Mouse (Mus musculus): ENCODE data around the gene Gm10382. TPM values are rescaled to one million over a fixed set of nuclear protein-coding genes. Genes with fewer than 3 reads are reported as not detected.

The Gm10382 gene
- polyA plus RNA-seq, 1 experiment from 2014 or later, result 0.67 TPM

GRCm38 (mm10) chr5:125354885-125355492 is 34.1 kb upstream of the Gm10382 start:
- Histone ChIP-seq H3K4me2 (no peak overlapping the region), H3K36me3 (no peaks in the 10 kb centered on the region), H3K4me1 (0 out of 2 replicates have a peak, but pooled peaks cover 3% of the 10 kb centered on the region), H3K9ac (no peak overlapping the region), H3K9me3 (no peaks in the 10 kb centered on the region), H3K27me3 (replicated peaks) (no peaks in the 10 kb centered on the region), H3K4me3 (replicated peaks) (no peak overlapping the region), H3K27ac (no peak overlapping the region)
- ATAC-seq (ENCODE audit: insufficient read depth, low FRiP score, low read depth), result no peak
- WGBS, result 47% methylated on average over 7 of the region's 7 CpGs

- H3K27me3 ChIP-seq (replicated peaks), result no peaks in the 10 kb centered on the region
- H3K4me1 ChIP-seq, result 0 out of 2 replicates have a peak, but pooled peaks cover 3% of the 10 kb centered on the region
- H3K9ac ChIP-seq, result no peak overlapping the region
- no peaks in the 10 kb centered on the region for H3K9me3 ChIP-seq
- 34% methylated on average over 7 of the region's 7 CpGs for WGBS
- H3K27ac ChIP-seq, result no peak overlapping the region
- ATAC-seq (ENCODE audit: insufficient read depth, low FRiP score, low read depth), result no peak
- H3K4me3 ChIP-seq (replicated peaks), result no peak overlapping the region
- H3K4me2 ChIP-seq, result no peak overlapping the region
- H3K36me3 ChIP-seq, result no peaks in the 10 kb centered on the region
Measured at GRCm38 (mm10) chr5:125355650-125356049, 33.5 kb upstream of the Gm10382 start.

- ATAC-seq (ENCODE audit: insufficient read depth, low FRiP score, low read depth), result no peak
- H3K27ac ChIP-seq, result no peak overlapping the region
- H3K27me3 ChIP-seq (replicated peaks), result no peaks in the 10 kb centered on the region
- no peak overlapping the region for H3K9ac ChIP-seq
- H3K36me3 ChIP-seq, result no peaks in the 10 kb centered on the region
- H3K4me3 ChIP-seq (replicated peaks), result no peak overlapping the region
- 68% methylated on average over 12 of the region's 12 CpGs for WGBS
- H3K4me2 ChIP-seq, result peak overlapping the region; percentile 11; the same call in 1 of the 2 replicates
- 0 out of 2 replicates have a peak, but pooled peaks cover 3% of the 10 kb centered on the region for H3K4me1 ChIP-seq
- H3K9me3 ChIP-seq, result no peaks in the 10 kb centered on the region
Measured at GRCm38 (mm10) chr5:125357543-125358269, 31.4 kb upstream of the Gm10382 start.

- no peak overlapping the region for H3K27ac ChIP-seq
- WGBS, result 65% methylated on average over 5 of the region's 5 CpGs
- H3K27me3 ChIP-seq (replicated peaks), result no peaks in the 10 kb centered on the region
- no peaks in the 10 kb centered on the region for H3K36me3 ChIP-seq
- no peak for ATAC-seq (ENCODE audit: insufficient read depth, low FRiP score, low read depth)
- no peaks in the 10 kb centered on the region for H3K9me3 ChIP-seq
- peak overlapping the region; percentile 11; the same call in 1 of the 2 replicates for H3K4me2 ChIP-seq
- 0 out of 2 replicates have a peak, but pooled peaks cover 3% of the 10 kb centered on the region for H3K4me1 ChIP-seq
- H3K4me3 ChIP-seq (replicated peaks), result no peak overlapping the region
- no peak overlapping the region for H3K9ac ChIP-seq
Measured at GRCm38 (mm10) chr5:125358270-125358608, 30.9 kb upstream of the Gm10382 start.

- Histone ChIP-seq H3K9me3 (no peaks in the 10 kb centered on the region), H3K27me3 (replicated peaks) (no peaks in the 10 kb centered on the region), H3K4me2 (no peak overlapping the region), H3K4me1 (no peaks in the 10 kb centered on the region), H3K4me3 (replicated peaks) (no peak overlapping the region), H3K27ac (no peak overlapping the region), H3K36me3 (no peaks in the 10 kb centered on the region), H3K9ac (no peak overlapping the region)
- 69% methylated on average over 9 of the region's 9 CpGs for WGBS
- no peak for ATAC-seq (ENCODE audit: insufficient read depth, low FRiP score, low read depth)
Measured at GRCm38 (mm10) chr5:125360566-125360965, 28.6 kb upstream of the Gm10382 start.

GRCm38 (mm10) chr5:125360981-125361510 is 28.1 kb upstream of the Gm10382 start:
- Histone ChIP-seq H3K4me3 (replicated peaks) (no peak overlapping the region), H3K4me2 (no peak overlapping the region), H3K36me3 (no peaks in the 10 kb centered on the region), H3K4me1 (no peaks in the 10 kb centered on the region), H3K27me3 (replicated peaks) (no peaks in the 10 kb centered on the region), H3K9me3 (no peaks in the 10 kb centered on the region), H3K9ac (no peak overlapping the region), H3K27ac (no peak overlapping the region)
- ATAC-seq (ENCODE audit: insufficient read depth, low FRiP score, low read depth), result no peak
- 76% methylated on average over 16 of the region's 16 CpGs for WGBS

- H3K4me3 ChIP-seq (replicated peaks), result no peak overlapping the region
- H3K4me2 ChIP-seq, result no peak overlapping the region
- no peak overlapping the region for H3K27ac ChIP-seq
- no peak for ATAC-seq (ENCODE audit: insufficient read depth, low FRiP score, low read depth)
- WGBS, result 58% methylated on average over 7 of the region's 7 CpGs
- no peaks in the 10 kb centered on the region for H3K27me3 ChIP-seq (replicated peaks)
- H3K9ac ChIP-seq, result no peak overlapping the region
- no peaks in the 10 kb centered on the region for H3K36me3 ChIP-seq
- no peaks in the 10 kb centered on the region for H3K4me1 ChIP-seq
- no peaks in the 10 kb centered on the region for H3K9me3 ChIP-seq
Measured at GRCm38 (mm10) chr5:125363894-125364293, 25.2 kb upstream of the Gm10382 start.

GRCm38 (mm10) chr5:125364851-125365429 is 24.2 kb upstream of the Gm10382 start:
- H3K9me3 ChIP-seq, result no peaks in the 10 kb centered on the region
- no peaks in the 10 kb centered on the region for H3K36me3 ChIP-seq
- H3K9ac ChIP-seq, result no peak overlapping the region
- no peak overlapping the region for H3K27ac ChIP-seq
- H3K4me1 ChIP-seq, result no peaks in the 10 kb centered on the region
- H3K4me2 ChIP-seq, result no peak overlapping the region
- no peaks in the 10 kb centered on the region for H3K27me3 ChIP-seq (replicated peaks)
- H3K4me3 ChIP-seq (replicated peaks), result no peak overlapping the region
- ATAC-seq (ENCODE audit: insufficient read depth, low FRiP score, low read depth), result no peak
- 67% methylated on average over 4 of the region's 4 CpGs for WGBS

GRCm38 (mm10) chr5:125368156-125368555 is 21.0 kb upstream of the Gm10382 start:
- WGBS, result 73% methylated on average over 5 of the region's 5 CpGs
- Histone ChIP-seq H3K9ac (no peak overlapping the region), H3K27me3 (replicated peaks) (no peaks in the 10 kb centered on the region), H3K4me2 (no peak overlapping the region), H3K4me3 (replicated peaks) (no peak overlapping the region), H3K27ac (no peak overlapping the region), H3K36me3 (no peaks in the 10 kb centered on the region), H3K9me3 (no peaks in the 10 kb centered on the region), H3K4me1 (no peaks in the 10 kb centered on the region)
- no peak for ATAC-seq (ENCODE audit: insufficient read depth, low FRiP score, low read depth)

- no peak overlapping the region for H3K9ac ChIP-seq
- no peaks in the 10 kb centered on the region for H3K4me1 ChIP-seq
- no peak overlapping the region for H3K4me2 ChIP-seq
- no peak overlapping the region for H3K27ac ChIP-seq
- no peaks in the 10 kb centered on the region for H3K9me3 ChIP-seq
- no peaks in the 10 kb centered on the region for H3K36me3 ChIP-seq
- 1% methylated on average over 4 of the region's 4 CpGs for WGBS
- 0 out of 2 replicates have a peak, but pooled peaks have one; percentile 6 for ATAC-seq (ENCODE audit: insufficient read depth, low FRiP score, low read depth)
- H3K27me3 ChIP-seq (replicated peaks), result no peaks in the 10 kb centered on the region
- H3K4me3 ChIP-seq (replicated peaks), result no peak overlapping the region
Measured at GRCm38 (mm10) chr5:125368568-125368967, 20.6 kb upstream of the Gm10382 start.

- H3K27me3 ChIP-seq (replicated peaks), result no peaks in the 10 kb centered on the region
- no peaks in the 10 kb centered on the region for H3K9me3 ChIP-seq
- no peak for ATAC-seq (ENCODE audit: insufficient read depth, low FRiP score, low read depth)
- no peak overlapping the region for H3K4me2 ChIP-seq
- no peaks in the 10 kb centered on the region for H3K4me1 ChIP-seq
- H3K27ac ChIP-seq, result no peak overlapping the region
- H3K9ac ChIP-seq, result no peak overlapping the region
- no peaks in the 10 kb centered on the region for H3K36me3 ChIP-seq
- no peak overlapping the region for H3K4me3 ChIP-seq (replicated peaks)
- WGBS, result 75% methylated on average over 7 of the region's 7 CpGs
Measured at GRCm38 (mm10) chr5:125370950-125371693, 18.0 kb upstream of the Gm10382 start.
